Mouse (Mus musculus) thymus, adult 2 months (tissue): ENCODE results near the gene Lrrfip2.

Experiments used
- CTCF ChIP-seq: fragments of 200-500 bp; IDR thresholded peaks from 2 replicates; pipeline ENCODE4 v1.5.1; 2012; ENCODE audit warnings: mild to moderate bottlenecking, control low read depth, low read length, moderate library complexity, borderline replicate concordance; ENCODE audit not compliant: control insufficient read depth, poor library complexity, insufficient read depth; ENCODE audit errors: extremely low read depth
- POLR2A ChIP-seq: fragments of 200-500 bp; IDR thresholded peaks from 2 replicates; pipeline ENCODE4 v1.6.1; 2012; ENCODE audit warnings: mild to moderate bottlenecking, low read length, control low read depth, moderate library complexity; ENCODE audit not compliant: control insufficient read depth, poor library complexity, insufficient read depth; ENCODE audit errors: extremely low read depth

- no peak for TF ChIP-seq CTCF
- no peak for TF ChIP-seq POLR2A
These were observed 44.4 kb upstream of the Lrrfip2 start for GRCm38 (mm10) chr9:111072971-111073370.
